ENCODE assay signal across 35 mouse cellular contexts in the genomic region with DNA sequence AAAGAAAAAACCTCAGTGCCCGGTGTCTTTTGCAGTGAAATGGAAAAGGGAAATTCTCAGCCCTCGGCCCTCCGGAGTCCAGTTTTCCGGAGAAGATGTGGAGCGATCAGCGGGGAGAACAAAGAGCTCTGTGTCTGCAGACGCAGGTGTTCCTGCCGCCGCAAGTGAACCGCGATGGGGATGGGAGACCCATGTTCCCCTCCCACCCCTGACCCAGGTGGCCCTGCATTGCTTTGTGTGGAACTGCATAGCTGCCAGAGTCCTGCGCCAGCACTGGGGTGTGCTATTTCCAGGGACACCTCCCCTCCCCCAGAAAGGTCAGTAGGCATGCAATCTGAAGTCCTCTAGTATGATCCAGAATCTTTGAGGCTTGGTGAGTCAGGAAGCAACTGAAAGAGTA. TPM values are rescaled to one million over a fixed set of nuclear protein-coding genes. Genes with fewer than 3 reads are reported as not detected.
DNase-seq lines count a peak whose midpoint lies in the region; ATAC-seq and TF ChIP-seq lines count a peak whose summit lies in the region.
"Had no signal": no experiment of that assay in that cellular context is flagged by ENCODE, and none has a peak within 500 bp of the region (broad histone marks: within the 10 kb centered on the region; RNA-seq: fewer than 3 reads in every experiment).

No protein-coding gene starts in this region.

- intact Hi-C loops in left cerebral cortex, adult 2 months (cut with DNase I) = no loop called here

- H3K4me3 ChIP-seq in hindbrain, embryonic 10.5 days = no peak overlapping the region
- H3K4me3 ChIP-seq in hindbrain, embryonic 13.5 days = no peak overlapping the region
- no peak overlapping the region for H3K4me3 ChIP-seq in embryonic facial prominence, embryonic 14.5 days (ENCODE audit: low read depth, low read length)
- no peak overlapping the region for H3K4me3 ChIP-seq in limb, embryonic 11.5 days (ENCODE audit: low read depth, low read length)
- H3K4me3 ChIP-seq in left cerebral cortex, adult 2 months = no peak overlapping the region
- H3K4me3 ChIP-seq: heart, embryonic 15.5 days; liver, embryonic 12.5 days; neural tube, embryonic 15.5 days had no signal

- WGBS in hindbrain, embryonic 10.5 days = 74% methylated on average over 12 of the region's 12 CpGs
- WGBS in hindbrain, embryonic 13.5 days = 81% methylated on average over 12 of the region's 12 CpGs
- 61% methylated on average over 12 of the region's 12 CpGs for WGBS in embryonic facial prominence, embryonic 14.5 days
- 80% methylated on average over 12 of the region's 12 CpGs for WGBS in limb, embryonic 11.5 days

- H3K27me3 ChIP-seq in hindbrain, embryonic 10.5 days (ENCODE audit: insufficient read depth, poor library complexity, severe bottlenecking) = no peaks in the 10 kb centered on the region
- no peaks in the 10 kb centered on the region for H3K27me3 ChIP-seq in hindbrain, embryonic 13.5 days
- H3K27me3 ChIP-seq in embryonic facial prominence, embryonic 14.5 days (replicated peaks; ENCODE audit: control insufficient read depth, insufficient read depth, low read length) = no peaks in the 10 kb centered on the region
- no peaks in the 10 kb centered on the region for H3K27me3 ChIP-seq in limb, embryonic 11.5 days (ENCODE audit: control insufficient read depth, insufficient read depth, low read length)
- H3K27me3 ChIP-seq: CH12.LX; heart, embryonic 15.5 days; liver, embryonic 12.5 days; neural tube, embryonic 15.5 days had no signal

- peaks cover 4% of the 10 kb centered on the region; the same call in 1 of the 2 replicates for H3K4me1 ChIP-seq in hindbrain, embryonic 10.5 days (replicated peaks)
- 0 out of 2 replicates have a peak, but pooled peaks cover 9% of the 10 kb centered on the region for H3K4me1 ChIP-seq in hindbrain, embryonic 13.5 days (replicated peaks)
- no peaks in the 10 kb centered on the region for H3K4me1 ChIP-seq in embryonic facial prominence, embryonic 14.5 days (ENCODE audit: control insufficient read depth, insufficient read depth, low read length)
- 0 out of 2 replicates have a peak, but pooled peaks cover 3% of the 10 kb centered on the region for H3K4me1 ChIP-seq in limb, embryonic 11.5 days (ENCODE audit: control insufficient read depth, insufficient read depth, low read length)
- H3K4me1 ChIP-seq: liver, embryonic 12.5 days had no signal

- TF ChIP-seq CTCF in left cerebral cortex, adult 2 months (IDR thresholded peaks at IDR 0.05) = no peak

- DNase-seq in hindbrain, embryonic 10.5 days (ENCODE audit: low spot score) = peak; percentile 23
- peak; percentile 53 for DNase-seq in retina, postnatal 1 day
- no peak for DNase-seq in retina, embryonic 14.5 days (ENCODE audit: low spot score)
- no peak for DNase-seq in embryonic facial prominence, embryonic 14.5 days (ENCODE audit: low spot score)
- peak; percentile 50 for DNase-seq in limb, embryonic 11.5 days (ENCODE audit: low spot score)
- no peak for DNase-seq in frontal cortex, postnatal 25 days (ENCODE audit: low spot score in 2 of 2)
- no peak for DNase-seq in left cerebral cortex, adult 2 months (ENCODE audit: extremely low spot score in 1 of 2, low spot score in 2 of 2)
- DNase-seq: adrenal gland, postnatal 10 days; B cell, adult 2 months; cerebellum, adult 11 months; cerebellum, adult 9-11 months; forebrain, postnatal 0 days; gastrocnemius, postnatal 14 days; heart, postnatal 36 days; layer of hippocampus, adult 9-11 months; liver, postnatal 0 days; midbrain, embryonic 14.5 days; right cerebral cortex, adult 18-20 months had no signal

- no peak overlapping the region for H3K9ac ChIP-seq in hindbrain, embryonic 13.5 days
- H3K9ac ChIP-seq in embryonic facial prominence, embryonic 14.5 days (ENCODE audit: low read depth, low read length) = no peak overlapping the region
- no peak overlapping the region for H3K9ac ChIP-seq in limb, embryonic 11.5 days (ENCODE audit: low read length)
- H3K9ac ChIP-seq: forebrain, postnatal 0 days; heart, embryonic 15.5 days; hindbrain, embryonic 14.5 days; liver, embryonic 12.5 days; liver, postnatal 0 days; neural tube, embryonic 15.5 days had no signal

- H3K9me3 ChIP-seq in hindbrain, embryonic 10.5 days = no peaks in the 10 kb centered on the region
- no peaks in the 10 kb centered on the region for H3K9me3 ChIP-seq in hindbrain, embryonic 13.5 days
- no peaks in the 10 kb centered on the region for H3K9me3 ChIP-seq in embryonic facial prominence, embryonic 14.5 days (ENCODE audit: control insufficient read depth, low read length)
- no peaks in the 10 kb centered on the region for H3K9me3 ChIP-seq in limb, embryonic 11.5 days (ENCODE audit: control insufficient read depth, low read length)
- H3K9me3 ChIP-seq: heart, embryonic 15.5 days; liver, embryonic 12.5 days; neural tube, embryonic 15.5 days had no signal

- no peaks in the 10 kb centered on the region for H3K36me3 ChIP-seq in hindbrain, embryonic 10.5 days
- H3K36me3 ChIP-seq in hindbrain, embryonic 13.5 days = no peaks in the 10 kb centered on the region
- H3K36me3 ChIP-seq in embryonic facial prominence, embryonic 14.5 days (ENCODE audit: control insufficient read depth, insufficient read depth, low read length) = no peaks in the 10 kb centered on the region
- H3K36me3 ChIP-seq in limb, embryonic 11.5 days (ENCODE audit: control insufficient read depth, insufficient read depth, low read length) = no peaks in the 10 kb centered on the region
- H3K36me3 ChIP-seq: heart, embryonic 15.5 days; liver, embryonic 12.5 days; neural tube, embryonic 15.5 days had no signal

- no peak for ATAC-seq in hindbrain, embryonic 13.5 days (ENCODE audit: low FRiP score)
- ATAC-seq in embryonic facial prominence, embryonic 14.5 days (ENCODE audit: low read depth) = 0 out of 2 replicates have a peak, but pooled peaks have one; percentile 9
- no peak for ATAC-seq in limb, embryonic 11.5 days (ENCODE audit: insufficient number of reproducible peaks, low FRiP score, low TSS enrichment, low read depth)
- ATAC-seq: forebrain, postnatal 0 days; intestine, postnatal 0 days; liver, embryonic 12.5 days; liver, postnatal 0 days; lung, postnatal 0 days had no signal

- H3K27ac ChIP-seq in hindbrain, embryonic 10.5 days = peak overlapping the region; percentile 56; the same call in 1 of the 2 replicates
- no peak overlapping the region for H3K27ac ChIP-seq in hindbrain, embryonic 13.5 days
- no peak overlapping the region for H3K27ac ChIP-seq in embryonic facial prominence, embryonic 14.5 days (replicated peaks; ENCODE audit: low read depth, low read length)
- no peak overlapping the region for H3K27ac ChIP-seq in limb, embryonic 11.5 days (replicated peaks; ENCODE audit: low read depth, low read length)
- H3K27ac ChIP-seq in left cerebral cortex, adult 2 months = no peak overlapping the region
- H3K27ac ChIP-seq: heart, embryonic 15.5 days; hindbrain, embryonic 14.5 days; kidney, postnatal 0 days; liver, embryonic 12.5 days; macrophage; neural tube, embryonic 15.5 days had no signal

- no peak overlapping the region for H3K4me2 ChIP-seq in hindbrain, embryonic 13.5 days
- H3K4me2 ChIP-seq in embryonic facial prominence, embryonic 14.5 days (ENCODE audit: low read depth, low read length) = no peak overlapping the region
- no peak overlapping the region for H3K4me2 ChIP-seq in limb, embryonic 11.5 days (ENCODE audit: low read depth, severe bottlenecking)
- H3K4me2 ChIP-seq: heart, embryonic 15.5 days; hindbrain, embryonic 14.5 days; liver, embryonic 12.5 days; neural tube, embryonic 15.5 days had no signal

RNA-seq across cellular contexts. Expression of gene Cldn24, which starts 10.7 kb away (rescaled TPM):
- 0.39 TPM in 1 of 2 replicates, not detected in the other for polyA plus RNA-seq in hindbrain, embryonic 10.5 days (2016; fragmentation: Nextera tagmentation; extraction: Ambion mirVana)
- not detected in 2 replicates for polyA plus RNA-seq in hindbrain, embryonic 13.5 days (2015; fragmentation: Nextera tagmentation; extraction: Ambion mirVana)
- not detected in 2 replicates for polyA plus RNA-seq in embryonic facial prominence, embryonic 14.5 days (2014; fragmentation: Nextera tagmentation; extraction: Ambion mirVana)
- not detected in 2 replicates for polyA plus RNA-seq in limb, embryonic 11.5 days (2014; fragmentation: Nextera tagmentation; extraction: Ambion mirVana)
- not detected for total RNA-seq in left cerebral cortex, adult 2 months (2021)
- total RNA-seq: adrenal gland, postnatal 10 days; CH12.LX; ES-E14; forebrain, postnatal 0 days; gastrocnemius, postnatal 14 days; granulocyte monocyte progenitor cell, adult 5-6 weeks; heart, postnatal 36 days; left cerebral cortex, postnatal 14 days; megakaryocyte-erythroid progenitor cell, adult 5-6 weeks had no signal
- polyA plus RNA-seq: forebrain, postnatal 0 days; heart, embryonic 15.5 days; hindbrain, embryonic 14.5 days; intestine, postnatal 0 days; kidney, postnatal 0 days; limb, embryonic 14.5 days; liver, embryonic 12.5 days; liver, postnatal 0 days; lung, postnatal 0 days; macrophage; midbrain, embryonic 14.5 days; neural tube, embryonic 15.5 days; spleen, adult 2 months; urinary bladder, adult 2 months had no signal

RNA-seq across cellular contexts. Expression of gene Cldn22, which starts 13.1 kb away (rescaled TPM):
- polyA plus RNA-seq in hindbrain, embryonic 10.5 days (2016; fragmentation: Nextera tagmentation; extraction: Ambion mirVana) = not detected in 2 replicates
- not detected in 2 replicates for polyA plus RNA-seq in hindbrain, embryonic 13.5 days (2015; fragmentation: Nextera tagmentation; extraction: Ambion mirVana)
- not detected in 2 replicates for polyA plus RNA-seq in embryonic facial prominence, embryonic 14.5 days (2014; fragmentation: Nextera tagmentation; extraction: Ambion mirVana)
- polyA plus RNA-seq in limb, embryonic 11.5 days (2014; fragmentation: Nextera tagmentation; extraction: Ambion mirVana) = not detected in 2 replicates
- total RNA-seq in left cerebral cortex, adult 2 months (2021) = under 1 TPM in 1 of 2 experiments, not detected in 1; 0.58 TPM
- total RNA-seq: CH12.LX; forebrain, postnatal 0 days; granulocyte monocyte progenitor cell, adult 5-6 weeks; heart, postnatal 36 days; megakaryocyte-erythroid progenitor cell, adult 5-6 weeks had no signal
- polyA plus RNA-seq: forebrain, postnatal 0 days; heart, embryonic 15.5 days; hindbrain, embryonic 14.5 days; intestine, postnatal 0 days; kidney, postnatal 0 days; liver, embryonic 12.5 days; liver, postnatal 0 days; lung, postnatal 0 days; macrophage; midbrain, embryonic 14.5 days; neural tube, embryonic 15.5 days had no signal

Comparison
In these comparisons a context has a peak if more than half of its experiments do, and no peak if none do; other contexts are left out.
1. DNase-seq: peak in hindbrain, embryonic 10.5 days (single experiment), retina, postnatal 1 day (single experiment) and limb, embryonic 11.5 days (single experiment); none in retina, embryonic 14.5 days (single experiment), embryonic facial prominence, embryonic 14.5 days (single experiment), frontal cortex, postnatal 25 days (0 of 2) and left cerebral cortex, adult 2 months (0 of 2).